Mouse (Mus musculus) liver, postnatal 0 days (tissue): ENCODE measurements around the gene Fam117a.

Experiments
- CTCF ChIP-seq: sonication (generic); IDR thresholded peaks from 2 replicates; pipeline ENCODE4 v1.5.1; 2016; ENCODE audit warnings: antibody characterized with exemption, low read depth
- EP300 ChIP-seq: IDR thresholded peaks from 2 replicates; pipeline ENCODE4 v1.6.1; 2016; ENCODE audit warnings: antibody characterized with exemption, low read depth, mild to moderate bottlenecking

DNA sequence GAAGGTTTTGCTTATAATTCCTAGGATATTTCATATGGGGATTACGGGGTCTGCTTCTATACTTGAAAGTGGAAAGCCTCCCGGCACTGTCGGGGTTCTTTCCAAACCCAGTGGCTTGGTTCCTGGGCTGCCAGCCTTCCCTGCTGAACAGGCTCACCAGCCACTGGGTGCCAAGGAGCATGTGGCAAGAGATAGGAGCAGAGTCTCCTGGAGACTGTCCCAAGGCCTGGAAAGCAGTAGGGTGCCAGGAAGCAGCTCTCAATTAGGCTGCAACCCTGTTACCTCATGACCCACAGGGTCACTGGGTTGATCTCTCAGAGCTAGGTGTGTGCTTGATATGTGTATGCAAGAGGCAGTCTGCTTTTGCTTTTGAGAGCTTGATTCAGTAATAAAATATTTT is 75.8 kb downstream of the Fam117a start:
- TF ChIP-seq CTCF (no peak), EP300 (no peak)
